Mouse (Mus musculus) frontal cortex, adult (tissue): ENCODE measurements around the gene Zmiz1.

Experiments used
- ATAC-seq: cut with Nextera tagmentation; 2 replicates; pipeline ENCODE4 v1.9.2; 2017; ENCODE audit warnings: mild to moderate bottlenecking, moderate library complexity, mixed read lengths; ENCODE audit not compliant: low TSS enrichment

Zmiz1 gene

GRCm38 (mm10) chr14:25489336-25490078 is 30.5 kb downstream of the Zmiz1 start:
- ATAC-seq = no peak

GRCm38 (mm10) chr14:25491961-25492360 is 33.0 kb downstream of the Zmiz1 start:
- no peak for ATAC-seq

GRCm38 (mm10) chr14:25492567-25493279 is 33.7 kb downstream of the Zmiz1 start:
- no peak for ATAC-seq

DNA sequence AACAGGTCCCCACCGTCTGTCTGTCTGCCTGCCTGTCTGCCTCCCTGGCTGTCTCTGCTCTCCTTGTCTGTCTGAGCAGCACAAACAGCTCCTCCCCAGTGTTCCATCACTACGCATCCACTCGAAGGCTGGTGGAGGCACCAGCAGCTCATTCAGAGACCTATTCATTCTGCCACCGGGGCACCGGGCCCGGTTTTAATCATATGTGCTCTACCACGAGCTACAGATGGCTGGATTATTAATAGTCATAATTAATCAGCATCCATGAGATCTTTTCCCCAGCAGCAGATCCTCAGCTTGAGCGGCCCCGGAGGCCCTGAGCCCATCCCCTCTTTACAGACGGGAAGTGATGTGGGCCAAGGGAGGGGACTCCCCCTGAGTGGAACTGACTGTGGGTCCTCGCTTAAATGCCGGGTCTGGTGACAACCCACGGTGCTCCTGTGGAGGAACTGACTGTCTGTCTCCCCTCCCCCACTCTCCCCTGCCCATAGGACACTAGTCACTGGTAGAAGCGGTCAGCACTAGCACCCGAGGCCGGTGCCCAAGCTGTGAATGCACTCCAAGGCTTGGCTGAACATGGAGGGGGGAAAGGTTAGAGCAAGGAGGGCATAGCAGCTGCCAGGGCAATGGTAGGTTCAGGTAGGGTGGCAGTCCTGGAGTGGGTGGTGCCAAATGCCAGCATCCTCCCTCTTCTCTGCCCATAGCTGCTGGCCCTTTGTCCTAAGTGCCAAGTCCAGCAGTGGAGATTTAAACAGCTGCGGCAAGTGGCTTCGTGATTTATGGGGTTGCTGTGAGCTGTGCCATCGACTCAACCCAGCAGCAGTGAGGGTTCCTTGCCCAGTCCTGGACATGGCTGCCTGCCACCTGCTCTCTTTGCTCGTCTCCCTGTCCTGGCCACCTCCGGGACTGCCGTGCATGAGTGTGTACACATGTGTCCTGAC is 34.6 kb downstream of the Zmiz1 start:
- ATAC-seq = no peak

- ATAC-seq = no peak
Observed at GRCm38 (mm10) chr14:25494778-25495177, 35.8 kb downstream of the Zmiz1 start.

GRCm38 (mm10) chr14:25496116-25496515 is 37.1 kb downstream of the Zmiz1 start:
- ATAC-seq = peak; percentile 28; the same call in 1 of the 2 replicates

DNA sequence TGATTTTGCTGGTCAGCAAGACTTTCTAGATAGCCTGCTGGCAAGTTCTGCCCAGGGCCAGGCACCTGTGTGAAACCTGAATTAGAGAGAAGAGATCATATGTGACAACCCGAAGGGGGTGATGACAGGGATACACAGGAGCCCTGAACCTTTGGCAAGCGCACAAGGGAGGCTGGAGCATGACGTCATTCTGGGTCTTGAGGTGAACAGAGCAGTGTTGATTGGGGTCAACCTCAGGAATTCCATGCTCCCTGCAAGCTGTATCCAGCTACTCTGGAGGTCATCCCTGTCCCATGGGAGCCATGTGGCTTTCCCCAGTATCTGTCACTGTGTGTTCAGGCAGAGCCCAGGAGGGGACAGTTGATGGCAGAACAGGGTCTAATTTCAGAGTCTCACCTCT is 38.0 kb downstream of the Zmiz1 start:
- no peak for ATAC-seq

DNA sequence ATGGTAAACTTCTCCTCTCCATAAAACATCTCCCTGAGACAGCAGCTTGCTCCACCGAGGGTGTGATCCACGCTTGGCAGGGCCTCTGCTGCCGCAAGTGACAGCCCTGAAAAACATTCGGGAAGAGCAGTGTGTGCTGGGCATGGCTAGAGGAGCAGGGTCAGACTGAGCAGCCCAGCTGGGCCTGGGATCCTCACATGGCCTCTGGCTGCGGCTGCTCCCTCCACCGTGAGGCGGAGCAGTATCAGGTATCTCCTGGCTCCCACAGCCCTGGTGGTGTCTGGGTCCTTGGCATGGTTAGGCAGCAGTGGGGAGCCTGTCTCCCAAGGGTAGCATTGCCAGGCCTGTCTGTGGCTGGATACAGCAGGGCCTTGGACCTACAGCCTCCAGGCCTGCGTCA is 38.6 kb downstream of the Zmiz1 start:
- ATAC-seq = peak; percentile 77

DNA sequence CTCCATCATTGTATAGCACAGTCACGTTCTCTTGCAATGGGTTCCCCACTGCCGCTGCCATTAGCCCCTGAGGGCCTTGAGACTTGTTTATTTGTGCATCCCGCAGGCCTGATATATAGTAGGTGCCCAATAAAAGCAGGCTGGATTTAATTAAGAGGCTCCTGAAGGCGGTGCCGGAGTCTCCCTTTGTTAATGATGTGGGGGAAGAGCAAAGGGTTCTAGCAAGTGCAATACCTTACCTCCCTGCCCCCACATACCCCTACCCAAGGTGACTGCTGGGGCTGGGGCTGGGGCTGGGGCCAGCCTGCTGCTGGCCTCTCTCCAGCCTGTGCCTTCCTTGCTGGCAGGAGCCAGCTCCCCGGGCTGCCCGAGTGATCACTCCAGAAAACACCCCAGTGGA is 39.4 kb downstream of the Zmiz1 start:
- no peak for ATAC-seq

GRCm38 (mm10) chr14:25499526-25499925 is 40.5 kb downstream of the Zmiz1 start:
- no peak for ATAC-seq

DNA sequence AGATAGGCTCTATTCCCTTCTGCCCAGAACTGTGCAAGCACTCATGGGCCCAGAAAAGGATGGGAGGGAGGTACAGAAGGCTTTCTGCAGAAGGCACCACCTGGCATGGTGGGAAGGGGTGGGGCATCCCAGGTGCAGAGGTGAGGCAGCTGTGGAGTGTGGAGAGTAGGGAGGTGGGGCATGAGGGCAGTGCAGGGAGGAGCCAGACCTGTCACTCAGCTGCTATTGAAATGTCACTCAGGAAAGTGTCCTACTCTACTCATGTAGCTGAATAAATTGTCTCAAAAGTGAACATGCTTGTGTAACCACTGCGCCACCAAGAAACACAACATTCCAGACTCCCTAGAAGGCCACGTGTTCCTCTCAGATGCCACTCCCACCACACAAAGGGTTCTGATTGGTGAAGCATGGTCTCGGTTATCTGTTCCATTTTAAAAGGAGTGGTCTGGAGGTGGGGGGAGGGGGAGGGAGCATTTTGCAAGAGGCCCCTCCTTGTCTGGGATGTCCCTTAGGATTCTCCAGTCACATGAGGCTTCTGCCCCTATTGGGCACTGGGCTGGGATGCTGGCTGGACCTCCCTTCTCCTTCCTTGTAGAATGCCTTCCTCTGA is 41.6 kb downstream of the Zmiz1 start:
- no peak for ATAC-seq

DNA sequence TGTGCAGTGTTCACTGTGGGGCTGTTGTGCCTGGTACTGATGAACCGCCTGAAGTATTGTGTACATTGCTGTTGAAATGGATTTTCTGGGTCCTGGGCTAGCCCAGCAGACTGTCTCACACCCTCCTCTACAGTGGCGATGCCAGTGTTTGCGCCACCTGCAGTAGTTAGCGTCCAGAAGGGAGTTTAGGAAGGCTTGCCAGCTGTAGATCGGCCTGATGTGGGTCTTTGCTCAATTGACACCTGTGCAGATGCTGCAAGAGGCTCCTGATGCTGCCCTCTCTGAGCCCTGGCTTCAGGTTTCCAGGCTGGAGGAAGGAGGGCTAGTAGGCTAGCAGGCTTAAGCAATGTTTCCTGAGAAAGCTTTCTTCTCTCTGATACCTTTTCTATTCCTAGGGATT is 42.5 kb downstream of the Zmiz1 start:
- ATAC-seq = no peak

GRCm38 (mm10) chr14:25502355-25502754 is 43.4 kb downstream of the Zmiz1 start:
- ATAC-seq = no peak

- no peak for ATAC-seq
Observed at GRCm38 (mm10) chr14:25504241-25504640, 45.3 kb downstream of the Zmiz1 start.

- no peak for ATAC-seq
Observed at GRCm38 (mm10) chr14:25505201-25505671, 46.3 kb downstream of the Zmiz1 start.

DNA sequence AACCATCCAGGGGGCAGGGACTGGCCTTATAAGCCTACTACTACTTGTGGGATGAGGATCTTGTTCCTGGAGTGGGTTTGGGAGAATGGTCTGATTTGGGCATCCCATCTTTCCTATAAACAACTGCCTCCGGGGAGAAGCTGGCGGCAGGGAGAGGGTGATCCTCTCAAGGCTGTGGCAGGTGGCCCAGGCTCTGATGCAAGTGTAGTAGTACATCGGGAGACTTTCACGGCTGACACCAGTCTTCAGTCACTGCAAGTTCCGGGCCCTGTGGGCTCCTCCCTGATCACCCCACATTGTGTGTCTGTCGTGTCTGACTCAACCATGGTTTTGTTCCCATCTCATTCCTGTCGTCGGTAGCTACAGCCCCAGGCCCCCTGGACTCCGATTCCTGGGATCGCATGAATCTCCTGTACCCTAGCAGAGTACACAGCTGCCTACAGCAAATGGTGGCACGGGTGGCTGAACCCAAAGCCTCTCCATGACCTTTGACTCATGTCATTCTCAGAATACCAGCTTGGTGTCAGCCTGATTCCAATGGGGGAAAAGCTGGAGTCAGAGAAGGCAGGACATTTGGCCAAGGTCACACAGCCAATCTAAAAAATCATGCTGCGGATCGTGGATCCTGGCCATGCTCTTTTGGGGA is 49.2 kb downstream of the Zmiz1 start:
- ATAC-seq = no peak

DNA sequence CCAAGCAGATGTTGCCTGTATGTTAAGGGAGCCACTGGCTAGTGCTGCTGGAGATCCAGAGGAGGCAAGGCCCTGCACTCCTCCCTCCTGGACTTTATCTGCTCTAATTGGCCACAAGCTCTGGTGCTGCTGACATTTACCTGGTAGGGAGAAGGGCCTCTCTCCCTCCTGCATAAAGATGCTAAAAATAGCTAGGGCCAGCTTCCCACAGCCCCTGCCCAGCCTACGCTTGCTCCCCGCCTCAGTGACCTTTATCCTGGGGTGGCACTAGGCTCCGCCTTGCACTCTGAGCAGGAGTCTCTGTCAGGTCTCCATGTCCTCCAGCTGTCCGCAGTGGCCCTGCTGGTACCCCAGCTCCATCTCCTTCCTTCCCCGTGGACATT is 49.8 kb downstream of the Zmiz1 start:
- no peak for ATAC-seq

DNA sequence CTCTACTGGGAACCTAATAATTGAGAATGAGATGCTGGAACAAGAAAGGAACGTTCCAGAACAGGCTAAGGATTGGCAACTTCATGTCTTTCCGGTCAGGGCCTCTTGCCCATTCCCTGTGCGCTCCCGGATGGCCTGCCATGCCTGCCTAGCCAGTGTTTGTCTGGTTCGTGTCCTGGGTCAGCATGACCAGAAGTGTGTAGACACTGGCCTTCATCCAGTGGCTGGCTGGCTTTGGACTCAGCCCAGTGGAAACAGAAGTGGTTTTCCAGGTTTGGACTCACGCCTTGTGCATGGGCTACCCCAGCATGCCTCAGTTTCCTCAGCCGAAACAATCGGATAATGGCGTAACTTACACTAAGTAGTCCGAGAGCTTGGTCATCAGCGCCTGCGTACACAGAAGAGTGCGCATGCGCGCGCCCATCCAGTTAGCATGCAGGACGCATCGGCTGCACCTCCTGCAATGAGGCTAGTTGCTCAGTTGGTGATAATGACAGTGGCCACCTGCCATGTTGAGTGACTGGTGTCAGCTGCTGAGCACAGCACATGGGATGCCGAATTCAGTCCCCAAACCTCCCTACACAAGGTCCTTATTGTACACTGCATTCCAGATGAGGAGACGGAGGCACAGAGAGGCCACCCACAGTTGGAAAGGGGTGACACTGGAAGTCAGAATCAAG is 50.6 kb downstream of the Zmiz1 start:
- ATAC-seq = no peak

GRCm38 (mm10) chr14:25510362-25510761 is 51.4 kb downstream of the Zmiz1 start:
- ATAC-seq = no peak

- ATAC-seq = peak; percentile 56
Observed at GRCm38 (mm10) chr14:25510987-25511386, 52.0 kb downstream of the Zmiz1 start.

DNA sequence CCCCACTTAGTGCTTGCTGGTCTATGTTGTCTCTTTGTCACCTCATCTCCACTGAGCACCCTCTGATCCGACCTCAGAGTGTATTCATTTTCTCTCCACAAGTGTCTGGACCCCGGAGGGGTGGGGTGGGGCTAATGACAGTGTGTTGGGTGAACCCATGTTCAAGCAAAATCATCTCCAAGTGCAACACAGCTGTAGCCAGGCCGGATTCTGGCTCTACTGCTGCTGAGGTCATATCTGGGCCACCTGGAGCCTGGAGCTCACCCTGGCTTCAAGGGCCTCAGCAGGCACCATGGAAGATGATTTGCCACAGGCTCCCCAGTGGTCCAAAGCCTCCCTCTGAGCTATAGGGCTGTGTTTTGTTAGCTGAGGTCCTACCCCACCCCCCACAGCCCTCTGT is 52.6 kb downstream of the Zmiz1 start:
- no peak for ATAC-seq
